Mouse (Mus musculus) C2C12 (cell line): ENCODE data around the gene A830031A19Rik. TPM values are rescaled to one million over a fixed set of nuclear protein-coding genes. Genes with fewer than 3 reads are reported as not detected.

Experiments used
- H3K27me3 ChIP-seq: one replicate; pipeline ENCODE4 v1.6.1; 2011; ENCODE audit not compliant: control insufficient read depth, insufficient read depth, insufficient read length
- H3K36me3 ChIP-seq: one replicate; pipeline ENCODE4 v1.6.1; 2011; ENCODE audit not compliant: control insufficient read depth, insufficient read depth
- H3K4me3 ChIP-seq: one replicate; pipeline ENCODE4 v1.5.1; 2011; ENCODE audit warnings: mild to moderate bottlenecking, control low read depth; ENCODE audit not compliant: poor library complexity, insufficient read depth, severe bottlenecking
- H3K79me2 ChIP-seq: one replicate; pipeline ENCODE4 v1.6.1; 2011; ENCODE audit not compliant: control insufficient read depth, insufficient read depth
- H3K79me3 ChIP-seq: one replicate; pipeline ENCODE4 v1.6.1; 2011; ENCODE audit warnings: low read depth, control low read depth
- H3ac ChIP-seq: one replicate; pipeline ENCODE3; 2011; ENCODE audit warnings: low read depth; ENCODE audit not compliant: control insufficient read depth, insufficient read length
- CEBPB ChIP-seq: IDR thresholded peaks from one replicate; pipeline ENCODE4 v1.6.1; 2011; ENCODE audit warnings: low read depth, mild to moderate bottlenecking, control low read depth, moderate library complexity
- CTCF ChIP-seq: IDR thresholded peaks from one replicate; pipeline ENCODE4 v1.5.1; 2011; ENCODE audit not compliant: control insufficient read depth, insufficient read depth, insufficient read length
- FOSL1 ChIP-seq: IDR thresholded peaks from one replicate; pipeline ENCODE4 v1.8.0; 2011; ENCODE audit warnings: mild to moderate bottlenecking, low read length; ENCODE audit not compliant: poor library complexity, insufficient read depth, severe bottlenecking
- MAX ChIP-seq: IDR thresholded peaks from one replicate; pipeline ENCODE4 v1.6.1; 2011; ENCODE audit warnings: mild to moderate bottlenecking, control low read depth
- MYOD1 ChIP-seq: IDR thresholded peaks from one replicate; pipeline ENCODE4 v1.6.1; 2011; ENCODE audit warnings: low read depth; ENCODE audit not compliant: control insufficient read depth, insufficient read length
- MYOG ChIP-seq: IDR thresholded peaks from one replicate; pipeline ENCODE4 v1.6.1; 2011; ENCODE audit not compliant: control insufficient read depth, insufficient read length; ENCODE audit errors: extremely low read depth
- USF1 ChIP-seq: IDR thresholded peaks from one replicate; pipeline ENCODE4 v1.6.1; 2011; ENCODE audit warnings: low read depth, mild to moderate bottlenecking, control low read depth, moderate library complexity
- polyA plus RNA-seq: library from polyadenylated mRNA; unstranded; fragments of >200 nt; fragmentation: generic; extraction: Trizol; gene quantifications from one replicate; pipeline ENCODE4 v1.2.1, GENCODE M21; 2012; ENCODE audit warnings: missing spikeins

Gene A830031A19Rik
- polyA plus RNA-seq, 1 experiment, result not detected

- peaks cover 3% of the 10 kb centered on the region for H3K27me3 ChIP-seq
- no peak overlapping the region for H3ac ChIP-seq
- H3K4me3 ChIP-seq, result no peak overlapping the region
- no peaks in the 10 kb centered on the region for H3K79me3 ChIP-seq
- TF ChIP-seq CEBPB, result no peak
- no peak for TF ChIP-seq FOSL1
- no peak for TF ChIP-seq MYOD1
- TF ChIP-seq CTCF, result no peak
- no peak for TF ChIP-seq MAX
- TF ChIP-seq MYOG, result no peak
- no peaks in the 10 kb centered on the region for H3K79me2 ChIP-seq
- H3K36me3 ChIP-seq, result no peaks in the 10 kb centered on the region
Observed at GRCm38 (mm10) chr11:24016647-24017179, 58.1 kb downstream of the A830031A19Rik start.

DNA sequence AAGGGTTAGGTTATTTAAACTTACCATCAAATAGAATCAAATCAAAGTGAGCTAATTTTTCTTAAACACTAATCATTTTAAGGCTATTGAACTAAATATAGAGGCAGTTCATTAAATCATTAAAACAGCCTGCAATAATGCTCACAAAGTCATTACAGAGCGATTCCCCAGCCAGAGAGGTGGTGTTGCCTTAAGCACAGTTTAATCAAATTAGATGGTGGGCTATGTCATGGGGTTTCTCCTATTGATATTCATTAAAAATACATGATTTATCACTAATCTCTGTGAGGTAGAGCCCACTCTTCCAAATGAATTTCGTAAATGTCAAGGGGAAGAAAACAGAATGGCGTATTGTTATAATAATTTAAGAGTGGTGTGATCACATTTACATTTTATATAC is 58.8 kb downstream of the A830031A19Rik start:
- H3K27me3 ChIP-seq, result peaks cover 3% of the 10 kb centered on the region
- no peaks in the 10 kb centered on the region for H3K79me3 ChIP-seq
- no peak overlapping the region for H3ac ChIP-seq
- no peaks in the 10 kb centered on the region for H3K36me3 ChIP-seq
- no peaks in the 10 kb centered on the region for H3K79me2 ChIP-seq
- no peak for TF ChIP-seq CEBPB
- no peak for TF ChIP-seq FOSL1
- H3K4me3 ChIP-seq, result no peak overlapping the region

DNA sequence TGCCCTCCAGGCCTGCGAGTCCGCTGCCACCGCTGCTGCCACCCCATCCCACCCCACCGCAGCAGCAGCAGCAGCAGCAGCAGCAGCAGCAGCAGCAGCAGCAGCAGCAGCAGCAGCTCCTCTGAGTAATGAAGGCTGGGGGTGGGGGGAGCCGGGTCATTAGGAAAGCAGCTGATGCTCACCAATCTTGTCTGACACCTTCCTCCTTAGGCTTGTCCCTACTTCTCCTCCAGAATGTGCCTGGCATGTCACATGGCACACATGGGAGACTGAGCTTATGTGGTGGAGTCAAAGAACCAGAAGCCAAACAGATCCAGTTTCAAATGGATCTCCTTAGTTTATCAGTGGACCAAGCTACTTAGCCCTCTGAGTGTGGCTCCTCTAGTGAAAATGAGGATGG is 60.2 kb downstream of the A830031A19Rik start:
- no peak overlapping the region for H3ac ChIP-seq
- no peak for TF ChIP-seq MYOD1
- TF ChIP-seq MYOG, result no peak
- TF ChIP-seq MAX, result no peak
- no peak for TF ChIP-seq CTCF

DNA sequence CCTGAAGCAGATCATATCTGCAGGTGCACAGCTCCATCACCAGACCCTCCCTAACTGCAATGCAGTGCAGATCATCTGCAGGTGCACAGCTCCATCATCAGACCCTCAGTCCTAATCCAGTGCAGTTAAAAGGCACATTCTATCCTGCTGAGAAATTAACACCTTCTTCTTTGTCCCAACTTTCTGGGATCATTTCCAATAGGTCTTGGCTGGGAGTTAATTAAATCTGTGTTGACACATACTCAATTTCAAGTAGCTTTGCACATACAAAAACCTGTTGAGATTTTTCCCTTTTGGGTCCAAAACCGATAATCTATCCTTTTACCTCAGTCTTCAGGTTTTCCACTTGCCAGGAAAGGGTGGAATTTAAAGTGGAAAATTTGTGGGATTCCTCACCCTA is 62.6 kb downstream of the A830031A19Rik start:
- Histone ChIP-seq H3K4me3 (no peak overlapping the region), H3K36me3 (no peaks in the 10 kb centered on the region), H3K79me2 (no peaks in the 10 kb centered on the region), H3ac (no peak overlapping the region), H3K79me3 (no peaks in the 10 kb centered on the region), H3K27me3 (peaks cover 3% of the 10 kb centered on the region)
- TF ChIP-seq MAX (no peak), USF1 (no peak), MYOD1 (no peak), MYOG (no peak), CEBPB (no peak), FOSL1 (no peak)

More for the DNA sequence above, 60.2 kb downstream of the A830031A19Rik start:
- Histone ChIP-seq H3K79me2 (no peaks in the 10 kb centered on the region), H3K4me3 (no peak overlapping the region), H3K79me3 (no peaks in the 10 kb centered on the region), H3K27me3 (peaks cover 3% of the 10 kb centered on the region), H3K36me3 (no peaks in the 10 kb centered on the region)

- TF ChIP-seq FOSL1 (no peak), CEBPB (no peak), USF1 (no peak), CTCF (no peak), MAX (no peak), MYOD1 (no peak), MYOG (no peak)
- no peaks in the 10 kb centered on the region for H3K36me3 ChIP-seq
Observed at GRCm38 (mm10) chr11:24008976-24009375, 65.9 kb downstream of the A830031A19Rik start.

GRCm38 (mm10) chr11:24008244-24008643 is 66.6 kb downstream of the A830031A19Rik start:
- H3K79me2 ChIP-seq, result no peaks in the 10 kb centered on the region
- no peaks in the 10 kb centered on the region for H3K36me3 ChIP-seq
- no peak for TF ChIP-seq MYOD1
- TF ChIP-seq CEBPB, result no peak
- no peak for TF ChIP-seq CTCF
- no peak for TF ChIP-seq FOSL1
- TF ChIP-seq MAX, result no peak
- TF ChIP-seq MYOG, result no peak
- TF ChIP-seq USF1, result no peak
- H3ac ChIP-seq, result no peak overlapping the region
- no peak overlapping the region for H3K4me3 ChIP-seq
- no peaks in the 10 kb centered on the region for H3K79me3 ChIP-seq
- H3K27me3 ChIP-seq, result no peaks in the 10 kb centered on the region

More at GRCm38 (mm10) chr11:24008976-24009375, 65.9 kb downstream of the A830031A19Rik start:
- Histone ChIP-seq H3ac (no peak overlapping the region), H3K79me2 (no peaks in the 10 kb centered on the region), H3K79me3 (no peaks in the 10 kb centered on the region), H3K4me3 (no peak overlapping the region), H3K27me3 (no peaks in the 10 kb centered on the region)
